Mouse (Mus musculus) CH12.LX (cell line): Measurements from ENCODE around the gene St5. TPM values are rescaled to one million over a fixed set of nuclear protein-coding genes. Genes with fewer than 3 reads are reported as not detected.

Experiments
- DNase-seq: peaks from one replicate; pipeline ENCODE4 v3.0.0-alpha.2; 2013; ENCODE audit errors: extremely low read depth
- H3K27ac ChIP-seq: 2 replicates; pipeline ENCODE4 v1.5.1; 2012; ENCODE audit warnings: low read depth, mild to moderate bottlenecking, control low read depth, moderate library complexity; ENCODE audit not compliant: insufficient read depth
- H3K27me3 ChIP-seq: replicated peaks from 2 replicates; pipeline ENCODE3; 2012; ENCODE audit warnings: inconsistent platforms
- H3K36me3 ChIP-seq, 2 experiments: replicated peaks in 1 of 2; 2 replicates each; pipeline versions ENCODE3 to v1.6.1; 2012; ENCODE audit warnings: inconsistent platforms in 1 of 2, low read length in 1 of 2, mild to moderate bottlenecking in 1 of 2, mixed read lengths in 1 of 2, moderate library complexity in 1 of 2; ENCODE audit not compliant: control insufficient read depth in 1 of 2, insufficient read depth in 1 of 2
- H3K4me1 ChIP-seq, 2 experiments: 2 replicates each; pipeline ENCODE4 v1.6.1; 2012; ENCODE audit warnings: inconsistent platforms in 1 of 2, moderate library complexity in 1 of 2; ENCODE audit not compliant: insufficient read depth in 2 of 2, control insufficient read depth in 1 of 2
- H3K4me2 ChIP-seq: 2 replicates; pipeline ENCODE4 v1.6.1; 2012; ENCODE audit warnings: low read depth, mild to moderate bottlenecking, control low read depth; ENCODE audit not compliant: poor library complexity, insufficient read depth, severe bottlenecking
- H3K4me3 ChIP-seq, 3 experiments: fragments of 150-350 bp in 1 of 3; sonication (generic) in 1 of 3; replicated peaks in 1 of 3; 2 replicates each; pipeline versions ENCODE3 to v1.5.1; 2011 to 2012; ENCODE audit warnings: low read depth in 2 of 3, low read length in 2 of 3, mild to moderate bottlenecking in 2 of 3, moderate library complexity in 2 of 3, control low read depth in 1 of 3, improper control_type of control experiment in 1 of 3, inconsistent platforms in 1 of 3, mixed read lengths in 1 of 3; ENCODE audit not compliant: poor library complexity in 1 of 3
- H3K79me2 ChIP-seq: replicated peaks from 2 replicates; pipeline ENCODE4 v1.6.1; 2012; ENCODE audit warnings: mild to moderate bottlenecking, moderate library complexity; ENCODE audit not compliant: control insufficient read depth, poor library complexity, insufficient read depth, severe bottlenecking; ENCODE audit errors: extremely low read depth
- H3K9ac ChIP-seq: 2 replicates; pipeline ENCODE4 v1.6.1; 2012; ENCODE audit warnings: low read depth, mild to moderate bottlenecking, control low read depth, moderate library complexity; ENCODE audit not compliant: insufficient read depth
- H3K9me3 ChIP-seq: replicated peaks from 2 replicates; pipeline ENCODE3; 2012; ENCODE audit warnings: low read length, inconsistent platforms, mixed read lengths
- BHLHE40 ChIP-seq: IDR thresholded peaks from 2 replicates; pipeline ENCODE4 v1.6.1; 2011; ENCODE audit warnings: mild to moderate bottlenecking, low read depth, low read length, improper control_type of control experiment
- CHD1 ChIP-seq: IDR thresholded peaks from 2 replicates; pipeline ENCODE4 v1.6.1; 2012; ENCODE audit warnings: low read depth, low read length, improper control_type of control experiment, inconsistent platforms
- CHD2 ChIP-seq: IDR thresholded peaks from 2 replicates; pipeline ENCODE4 v1.6.1; 2011; ENCODE audit warnings: low read length, improper control_type of control experiment
- CTCF ChIP-seq, 2 experiments: IDR thresholded peaks in 1 of 2; conservative IDR thresholded peaks in 1 of 2; 2 replicates each; pipeline ENCODE4 v1.5.1; 2011 to 2012; ENCODE audit warnings: low read depth in 2 of 2, low read length in 2 of 2, improper control_type of control experiment in 1 of 2, inconsistent platforms in 1 of 2, mild to moderate bottlenecking in 1 of 2, moderate library complexity in 1 of 2
- ELF1 ChIP-seq: IDR thresholded peaks from 2 replicates; pipeline ENCODE4 v1.6.1; 2014; ENCODE audit warnings: low read depth, mild to moderate bottlenecking, inconsistent platforms, low read length, improper control_type of control experiment
- IRF4 ChIP-seq: IDR thresholded peaks from 2 replicates; pipeline ENCODE4 v1.6.1; 2014; ENCODE audit warnings: low read depth, mild to moderate bottlenecking, inconsistent platforms, low read length, improper control_type of control experiment
- JUN ChIP-seq: IDR thresholded peaks from 2 replicates; pipeline ENCODE4 v1.6.1; 2011; ENCODE audit warnings: low read depth, mild to moderate bottlenecking, low read length, improper control_type of control experiment, moderate library complexity; ENCODE audit not compliant: insufficient read depth
- JUND ChIP-seq: conservative IDR thresholded peaks from 2 replicates; pipeline ENCODE4 v1.6.1; 2011; ENCODE audit warnings: low read depth, low read length, improper control_type of control experiment
- MAFK ChIP-seq: IDR thresholded peaks from 2 replicates; pipeline ENCODE4 v1.6.1; 2011; ENCODE audit warnings: low read length, improper control_type of control experiment; ENCODE audit not compliant: insufficient replicate concordance
- MAZ ChIP-seq: IDR thresholded peaks from 2 replicates; pipeline ENCODE4 v1.6.1; 2012; ENCODE audit warnings: low read depth, mild to moderate bottlenecking, inconsistent platforms, low read length, improper control_type of control experiment, moderate library complexity
- MXI1 ChIP-seq: IDR thresholded peaks from 2 replicates; pipeline ENCODE4 v1.6.1; 2011; ENCODE audit warnings: mild to moderate bottlenecking, low read depth, low read length, improper control_type of control experiment
- PAX5 ChIP-seq: IDR thresholded peaks from 2 replicates; pipeline ENCODE4 v1.6.1; 2012; ENCODE audit warnings: low read length, inconsistent platforms, mixed read lengths
- RAD21 ChIP-seq: IDR thresholded peaks from 2 replicates; pipeline ENCODE4 v1.6.1; 2011; ENCODE audit warnings: low read depth, mild to moderate bottlenecking, low read length, improper control_type of control experiment, moderate library complexity
- RCOR1 ChIP-seq: conservative IDR thresholded peaks from 2 replicates; pipeline ENCODE4 v1.6.1; 2012; ENCODE audit warnings: low read depth, mild to moderate bottlenecking, inconsistent platforms, low read length, improper control_type of control experiment
- SIN3A ChIP-seq: IDR thresholded peaks from 2 replicates; pipeline ENCODE4 v1.6.1; 2012; ENCODE audit warnings: low read length, improper control_type of control experiment, inconsistent platforms
- UBTF ChIP-seq: IDR thresholded peaks from 2 replicates; pipeline ENCODE4 v1.6.1; 2012; ENCODE audit warnings: low read depth, mild to moderate bottlenecking, inconsistent platforms, low read length, improper control_type of control experiment, moderate library complexity
- USF2 ChIP-seq: conservative IDR thresholded peaks from 2 replicates; pipeline ENCODE4 v1.6.1; 2011; ENCODE audit warnings: low read depth, low read length, improper control_type of control experiment
- ZMIZ1 ChIP-seq: IDR thresholded peaks from 2 replicates; pipeline ENCODE4 v1.6.1; 2012; ENCODE audit warnings: low read depth, mild to moderate bottlenecking, inconsistent platforms, low read length, improper control_type of control experiment
- ZNF384 ChIP-seq: IDR thresholded peaks from 2 replicates; pipeline ENCODE4 v1.6.1; 2012; ENCODE audit warnings: low read depth, low read length, improper control_type of control experiment, inconsistent platforms
- dilution Hi-C: fragments of 300-500 bp; cut with MboI; formaldehyde crosslinking; loops from 2 replicates; pipeline ENCODE4 v1.14.3; 2020; ENCODE audit warnings: low sequenced_read_pairs; ENCODE audit not compliant: extremely low pct_unique_long_range_greater_than_20kb, extremely low pct_ligation_motif_present
- in situ Hi-C: fragments of 300-500 bp; cut with MboI; formaldehyde crosslinking; loops from 3 replicates; pipeline ENCODE4 v1.14.3; 2019; ENCODE audit warnings: low sequenced_read_pairs, low pct_ligation_motif_present, low pct_unique_long_range_greater_than_20kb, mixed read lengths
- polyA plus RNA-seq: library from polyadenylated mRNA; unstranded; fragments of >175 nt; gene quantifications from 2 replicates; pipeline ENCODE4 v1.2.1, GENCODE M21; 2012; ENCODE audit warnings: low read depth; ENCODE audit not compliant: insufficient read length
- total RNA-seq, 2 experiments: library from RNA; depleted of rRNA; stranded (reverse); fragments of 300-350 nt in 1 of 2; fragments of >200 nt in 1 of 2; gene quantifications; 2 replicates each; pipeline ENCODE4 v1.2.3; 2012 to 2014

The St5 gene
- total and polyA plus RNA-seq, 3 experiments, result 1.3 to 3.4 (median 1.6) TPM

- peaks cover 0 to 21% of the 10 kb centered on the region in 2 experiments for H3K36me3 ChIP-seq
- no peak overlapping the region for H3K27ac ChIP-seq
- H3K27me3 ChIP-seq, result no peaks in the 10 kb centered on the region
- no peak for DNase-seq
- in situ Hi-C loops, result no loop called here
- peak overlapping the region; percentile 92 for H3K9ac ChIP-seq
- no peaks in the 10 kb centered on the region for H3K79me2 ChIP-seq
- H3K4me3 ChIP-seq, result peak overlapping the region; percentile 87 to 96 (median 91)
- peaks cover 2 to 18% of the 10 kb centered on the region in 2 experiments; a peak in 3 of 4 replicates for H3K4me1 ChIP-seq
- TF ChIP-seq MXI1 (no peak), RCOR1 (no peak), USF2 (no peak), IRF4 (0 out of 2 replicates have a peak, but pooled peaks have one; percentile 3)
- TF ChIP-seq, all 38 proteins: peak for 1
- dilution Hi-C loops, result no loop called here
- peak overlapping the region; percentile 37 for H3K4me2 ChIP-seq
- H3K9me3 ChIP-seq, result no peaks in the 10 kb centered on the region
Measured at GRCm38 (mm10) chr7:109751427-109752007, 48.1 kb upstream of the St5 start.

GRCm38 (mm10) chr7:109747747-109748146 lies 44.3 kb upstream of the St5 start:
- Histone ChIP-seq H3K27ac (no peak overlapping the region), H3K79me2 (no peaks in the 10 kb centered on the region), H3K9ac (no peak overlapping the region), H3K4me1 (peaks cover 2 to 11% of the 10 kb centered on the region in 2 experiments; a peak in 3 of 4 replicates), H3K4me2 (no peak overlapping the region), H3K36me3 (peaks cover 25 to 46% of the 10 kb centered on the region in 2 experiments), H3K27me3 (no peaks in the 10 kb centered on the region), H3K4me3 (no peak overlapping the region), H3K9me3 (no peaks in the 10 kb centered on the region)
- no peak for DNase-seq
- TF ChIP-seq CTCF (conservative IDR thresholded peaks at IDR 0.05 in 1 of 2, IDR thresholded peaks at IDR 0.05 in 1 of 2; ENCODE audit: low read depth in 2 of 2, low read length in 2 of 2), result peak in 1 of 2 experiments; percentile 10; a peak in 2 of 4 replicates
- TF ChIP-seq BHLHE40, result no peak
- no peak for TF ChIP-seq UBTF
- no peak for TF ChIP-seq PAX5
- no peak for TF ChIP-seq SIN3A
- no peak for TF ChIP-seq IRF4
- no peak for TF ChIP-seq ZMIZ1
- TF ChIP-seq MAZ, result no peak
- dilution Hi-C loops (no loop called here), in situ Hi-C loops (no loop called here)

GRCm38 (mm10) chr7:109741703-109742102 lies 38.3 kb upstream of the St5 start:
- H3K27me3 ChIP-seq, result no peaks in the 10 kb centered on the region
- no peaks in the 10 kb centered on the region for H3K9me3 ChIP-seq
- in situ Hi-C loops (no loop called here), dilution Hi-C loops (no loop called here)
- H3K4me1 ChIP-seq, result no peaks in the 10 kb centered on the region
- no peak for TF ChIP-seq MAFK
- no peak for TF ChIP-seq CHD2
- TF ChIP-seq RAD21, result no peak
- no peak for TF ChIP-seq CHD1
- TF ChIP-seq ELF1, result no peak
- no peak for TF ChIP-seq JUND
- TF ChIP-seq SIN3A, result no peak
- TF ChIP-seq ZNF384, result no peak
- TF ChIP-seq JUN, result no peak
- H3K36me3 ChIP-seq, result peaks cover 49 to 81% of the 10 kb centered on the region in 2 experiments
- no peak overlapping the region for H3K9ac ChIP-seq
- no peak for DNase-seq
- no peaks in the 10 kb centered on the region for H3K79me2 ChIP-seq
- no peak overlapping the region for H3K27ac ChIP-seq
- H3K4me3 ChIP-seq, result no peak overlapping the region
- no peak overlapping the region for H3K4me2 ChIP-seq
